Mouse (Mus musculus) midbrain, embryonic 14.5 days (tissue): ENCODE measurements around the gene Vti1a. TPM values are rescaled to one million over a fixed set of nuclear protein-coding genes. Genes with fewer than 3 reads are reported as not detected.

Experiments used
- ATAC-seq: fragments of 200-750 bp; cut with Nextera tagmentation; 2 replicates; pipeline ENCODE4 v1.8.0; 2017; ENCODE audit warnings: moderate number of reproducible peaks, moderate library complexity; ENCODE audit not compliant: low FRiP score, low TSS enrichment
- DNase-seq: peaks from one replicate; pipeline ENCODE4 v3.0.0-alpha.2; 2015
- H3K27ac ChIP-seq: fragments of 300-500 bp; sonication (generic); replicated peaks from 2 replicates; pipeline ENCODE4 v1.5.1; 2014; ENCODE audit warnings: mild to moderate bottlenecking, low read depth, low read length, moderate library complexity
- H3K27me3 ChIP-seq: fragments of 300-500 bp; sonication (generic); 2 replicates; pipeline ENCODE4 v1.6.1; 2014; ENCODE audit warnings: low read length, control low read depth, mixed read lengths; ENCODE audit not compliant: control insufficient read depth, insufficient read depth
- H3K36me3 ChIP-seq: fragments of 300-500 bp; sonication (generic); 2 replicates; pipeline ENCODE4 v1.6.1; 2014; ENCODE audit warnings: low read length, control low read depth; ENCODE audit not compliant: control insufficient read depth, insufficient read depth
- H3K4me1 ChIP-seq: fragments of 300-500 bp; sonication (generic); 2 replicates; pipeline ENCODE4 v1.6.1; 2014; ENCODE audit warnings: mild to moderate bottlenecking, antibody characterized with exemption, low read length, control low read depth; ENCODE audit not compliant: control insufficient read depth, insufficient read depth
- H3K4me2 ChIP-seq: fragments of 300-500 bp; sonication (generic); 2 replicates; pipeline ENCODE4 v1.6.1; 2014; ENCODE audit warnings: mild to moderate bottlenecking, low read length, moderate library complexity
- H3K4me3 ChIP-seq: fragments of 300-500 bp; sonication (generic); replicated peaks from 2 replicates; pipeline ENCODE4 v1.5.1; 2014; ENCODE audit warnings: low read depth, low read length
- H3K9ac ChIP-seq: fragments of 300-500 bp; sonication (generic); replicated peaks from 2 replicates; pipeline ENCODE4 v1.6.1; 2014; ENCODE audit warnings: mild to moderate bottlenecking, low read length, moderate library complexity
- H3K9me3 ChIP-seq: fragments of 300-500 bp; sonication (generic); 2 replicates; pipeline ENCODE4 v1.6.1; 2016; ENCODE audit warnings: low read length, control low read depth, mixed read lengths; ENCODE audit not compliant: control insufficient read depth
- WGBS: fragments of 180-500 bp; shearing (Covaris S2); extraction: QIAGEN DNeasy Blood & Tissue Kit; methylation state at CpG from one replicate; pipeline ENCODE4 v1.1.7; 2014; 5-methylcytosine and 5-hydroxymethylcytosine counted together
- polyA plus RNA-seq: library from polyadenylated mRNA; unstranded; fragments of >200 nt; fragmentation: Nextera tagmentation; extraction: Ambion mirVana; gene quantifications from 2 replicates; pipeline ENCODE4 v1.2.1, GENCODE M21; 2014

Vti1a gene
- polyA plus RNA-seq, 1 experiment from 2014 or later = 33.9 TPM

- H3K4me2 ChIP-seq = no peak overlapping the region
- H3K27ac ChIP-seq = no peak overlapping the region
- ATAC-seq = no peak
- no peak overlapping the region for H3K4me3 ChIP-seq
- no peaks in the 10 kb centered on the region for H3K36me3 ChIP-seq
- no peaks in the 10 kb centered on the region for H3K9me3 ChIP-seq
- H3K27me3 ChIP-seq = peaks cover 7% of the 10 kb centered on the region; the same call in 1 of the 2 replicates
- no peak overlapping the region for H3K9ac ChIP-seq
- no peak for DNase-seq
- peaks cover 16% of the 10 kb centered on the region; the same call in 1 of the 2 replicates for H3K4me1 ChIP-seq
- 90% methylated on average over 11 of the region's 11 CpGs for WGBS
Observed at GRCm38 (mm10) chr19:55560088-55560682, 244.1 kb downstream of the Vti1a start.

GRCm38 (mm10) chr19:55561469-55561868 lies 245.4 kb downstream of the Vti1a start:
- WGBS = 89% methylated on average over 10 of the region's 10 CpGs
- no peak overlapping the region for H3K4me3 ChIP-seq
- H3K36me3 ChIP-seq = no peaks in the 10 kb centered on the region
- H3K27ac ChIP-seq = no peak overlapping the region
- H3K9ac ChIP-seq = no peak overlapping the region
- H3K9me3 ChIP-seq = no peaks in the 10 kb centered on the region
- DNase-seq (no peak), ATAC-seq (no peak)
- H3K4me1 ChIP-seq = peaks cover 9% of the 10 kb centered on the region; the same call in 1 of the 2 replicates
- peaks cover 7% of the 10 kb centered on the region; the same call in 1 of the 2 replicates for H3K27me3 ChIP-seq
- H3K4me2 ChIP-seq = no peak overlapping the region

- Histone ChIP-seq H3K27me3 (peaks cover 7% of the 10 kb centered on the region; the same call in 1 of the 2 replicates), H3K9me3 (no peaks in the 10 kb centered on the region), H3K4me3 (no peak overlapping the region), H3K27ac (no peak overlapping the region), H3K36me3 (no peaks in the 10 kb centered on the region), H3K4me2 (no peak overlapping the region), H3K9ac (no peak overlapping the region), H3K4me1 (peaks cover 4% of the 10 kb centered on the region; the same call in 1 of the 2 replicates)
- ATAC-seq (no peak), DNase-seq (no peak)
- 73% methylated on average over 14 of the region's 14 CpGs for WGBS
Observed at GRCm38 (mm10) chr19:55562487-55563147, 246.5 kb downstream of the Vti1a start.

GRCm38 (mm10) chr19:55563148-55563651 lies 247.1 kb downstream of the Vti1a start:
- Histone ChIP-seq H3K27ac (no peak overlapping the region), H3K36me3 (no peaks in the 10 kb centered on the region), H3K9ac (no peak overlapping the region), H3K4me1 (peaks cover 4% of the 10 kb centered on the region; the same call in 1 of the 2 replicates), H3K4me3 (no peak overlapping the region), H3K4me2 (no peak overlapping the region), H3K27me3 (peaks cover 7% of the 10 kb centered on the region; the same call in 1 of the 2 replicates), H3K9me3 (no peaks in the 10 kb centered on the region)
- ATAC-seq = no peak
- no peak for DNase-seq
- whole genome bisulfite sequencing = 83% methylated on average over 15 of the region's 15 CpGs

GRCm38 (mm10) chr19:55564104-55564938 lies 248.2 kb downstream of the Vti1a start:
- Histone ChIP-seq H3K9ac (no peak overlapping the region), H3K27ac (no peak overlapping the region), H3K4me1 (peaks cover 4% of the 10 kb centered on the region; the same call in 1 of the 2 replicates), H3K9me3 (no peaks in the 10 kb centered on the region), H3K36me3 (no peaks in the 10 kb centered on the region), H3K27me3 (peaks cover 7% of the 10 kb centered on the region; the same call in 1 of the 2 replicates), H3K4me2 (no peak overlapping the region), H3K4me3 (no peak overlapping the region)
- DNase-seq (no peak), ATAC-seq (no peak)
- WGBS = 83% methylated on average over 13 of the region's 13 CpGs

- H3K4me3 ChIP-seq = no peak overlapping the region
- H3K27ac ChIP-seq = no peak overlapping the region
- H3K36me3 ChIP-seq = no peaks in the 10 kb centered on the region
- H3K27me3 ChIP-seq = 0 out of 2 replicates have a peak, but pooled peaks cover 7% of the 10 kb centered on the region
- H3K9me3 ChIP-seq = no peaks in the 10 kb centered on the region
- 92% methylated on average over 11 of the region's 11 CpGs for WGBS
- H3K4me1 ChIP-seq = peaks cover 4% of the 10 kb centered on the region; the same call in 1 of the 2 replicates
- DNase-seq = no peak
- ATAC-seq = no peak
- no peak overlapping the region for H3K4me2 ChIP-seq
- H3K9ac ChIP-seq = no peak overlapping the region
Observed at GRCm38 (mm10) chr19:55565111-55565510, 249.0 kb downstream of the Vti1a start.

GRCm38 (mm10) chr19:55565523-55566369 lies 249.7 kb downstream of the Vti1a start:
- no peaks in the 10 kb centered on the region for H3K9me3 ChIP-seq
- H3K9ac ChIP-seq = no peak overlapping the region
- H3K4me2 ChIP-seq = no peak overlapping the region
- no peak overlapping the region for H3K27ac ChIP-seq
- no peak overlapping the region for H3K4me3 ChIP-seq
- DNase-seq (no peak), ATAC-seq (no peak)
- 0 out of 2 replicates have a peak, but pooled peaks cover 6% of the 10 kb centered on the region for H3K27me3 ChIP-seq
- H3K4me1 ChIP-seq = peaks cover 4% of the 10 kb centered on the region; the same call in 1 of the 2 replicates
- H3K36me3 ChIP-seq = no peaks in the 10 kb centered on the region
- WGBS = 77% methylated on average over 6 of the region's 6 CpGs

- Histone ChIP-seq H3K27me3 (no peaks in the 10 kb centered on the region), H3K4me1 (no peaks in the 10 kb centered on the region), H3K27ac (no peak overlapping the region), H3K4me2 (no peak overlapping the region), H3K4me3 (no peak overlapping the region), H3K9ac (no peak overlapping the region), H3K36me3 (no peaks in the 10 kb centered on the region), H3K9me3 (no peaks in the 10 kb centered on the region)
- no peak for ATAC-seq
- WGBS = 83% methylated on average over 7 of the region's 7 CpGs
- DNase-seq = no peak
Observed at GRCm38 (mm10) chr19:55569114-55569513, 253.0 kb downstream of the Vti1a start.
